Mouse (Mus musculus) adrenal gland, postnatal 25 days (tissue): ENCODE results near the gene Aplnr. TPM values are rescaled to one million over a fixed set of nuclear protein-coding genes. Genes with fewer than 3 reads are reported as not detected.

Experiments
- DNase-seq: peaks from one replicate; pipeline ENCODE4 v3.0.0; 2021; ENCODE audit warnings: mixed read lengths
- total RNA-seq: library from RNA; stranded (reverse); gene quantifications from 2 replicates; pipeline ENCODE4 v1.2.3, GENCODE M21; 2021

The Aplnr gene
- total RNA-seq, 1 experiment from 2014 or later = 46.7 TPM

DNA sequence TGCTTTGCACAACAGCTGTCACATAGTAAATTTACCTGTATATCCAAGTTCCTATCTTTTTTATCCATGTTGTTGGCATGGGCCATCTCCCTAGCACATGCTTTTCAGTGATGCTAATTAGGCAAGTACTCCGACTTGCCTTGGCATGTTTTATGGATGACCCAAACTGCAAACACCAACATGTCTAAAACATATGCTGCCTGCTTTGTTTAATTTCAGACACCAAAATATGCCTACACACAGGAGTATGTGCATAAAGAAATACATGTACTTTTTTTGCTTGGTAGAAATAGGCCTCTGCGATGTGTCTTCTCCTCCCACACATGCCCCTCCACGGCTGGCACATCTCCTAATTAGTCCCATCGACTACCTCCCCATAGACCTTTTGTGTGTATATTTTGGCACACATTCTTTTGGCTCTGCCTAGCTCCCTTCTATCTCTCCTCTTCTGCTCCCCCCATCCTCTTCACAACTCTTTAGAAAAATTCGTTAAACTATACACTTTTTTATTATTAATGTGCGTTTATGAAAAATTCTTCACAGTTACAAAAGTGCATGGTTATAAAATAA, 51.6 kb downstream of the Aplnr start:
- DNase-seq = no peak

Other genes starting within 250 kb of the Aplnr start
- 1.2 TPM in 2 replicates for gene Rtn4rl2, start 249.5 kb upstream of the Aplnr start, total RNA-seq
- gene Slc43a3, start 199.6 kb upstream of the Aplnr start, total RNA-seq = 54.7 and 55.7 TPM in 2 replicates
- gene Prg2, start 155.8 kb upstream of the Aplnr start, total RNA-seq = not detected in 2 replicates
- gene Prg3, start 148.0 kb upstream of the Aplnr start, total RNA-seq = not detected in 2 replicates
- gene Ssrp1, start 99.0 kb upstream of the Aplnr start, total RNA-seq = 132 and 136 TPM in 2 replicates
- 0.76 and 2.2 TPM in 2 replicates for gene P2rx3, start 98.8 kb upstream of the Aplnr start, total RNA-seq
- gene Tnks1bp1, start 88.2 kb upstream of the Aplnr start, total RNA-seq = 80.1 and 137 TPM in 2 replicates
- gene Lrrc55, start 61.0 kb downstream of the Aplnr start, total RNA-seq = 15.8 and 19.7 TPM in 2 replicates
- gene Olfr987, start 203.1 kb downstream of the Aplnr start, total RNA-seq = not detected in 2 replicates
- gene Olfr988, start 227.0 kb downstream of the Aplnr start, total RNA-seq = not detected in 2 replicates